Mouse (Mus musculus): ENCODE data around the gene Olfr10. TPM values are rescaled to one million over a fixed set of nuclear protein-coding genes. Genes with fewer than 3 reads are reported as not detected.
"Not testable (repeated sequence)": the region's sequence is repeated elsewhere in the genome, so short reads cannot be mapped to it uniquely, and the experiment has no call there.

Gene Olfr10
- polyA plus RNA-seq, 1 experiment from 2014 or later = not detected

- 85% methylated on average over 15 of the region's 15 CpGs for WGBS
- Histone ChIP-seq H3K9me3 (no peaks in the 10 kb centered on the region), H3K9ac (replicated peaks) (no peak overlapping the region), H3K4me1 (replicated peaks) (no peaks in the 10 kb centered on the region), H3K4me2 (replicated peaks) (no peak overlapping the region), H3K36me3 (peaks cover 7% of the 10 kb centered on the region; the same call in 1 of the 2 replicates), H3K4me3 (replicated peaks) (no peak overlapping the region), H3K27ac (no peak overlapping the region), H3K27me3 (no peaks in the 10 kb centered on the region)
- no peak for ATAC-seq
These were observed 36.5 kb upstream of the Olfr10 start for GRCm38 (mm10) chr11:49267970-49268579.

DNA sequence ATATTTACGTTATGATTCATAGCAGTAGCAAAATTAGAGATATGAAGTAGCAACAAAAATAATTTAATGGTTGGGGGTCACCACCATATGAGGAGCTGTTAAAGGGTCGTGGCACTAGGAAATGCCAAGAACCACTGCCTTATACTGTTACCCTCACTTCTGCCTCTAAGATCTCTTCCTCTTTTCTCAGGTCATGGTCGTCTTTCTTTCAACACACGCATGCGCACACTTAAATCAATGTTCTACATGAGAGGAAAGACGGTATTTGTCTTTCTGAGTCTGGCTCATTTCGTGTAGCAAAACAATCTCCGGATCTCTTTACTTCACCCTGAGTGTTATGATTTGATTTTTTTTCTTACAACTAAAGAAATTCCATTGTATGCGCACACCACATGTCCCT is 34.8 kb upstream of the Olfr10 start:
- ATAC-seq = no peak
- no peak overlapping the region for H3K9ac ChIP-seq (replicated peaks)

DNA sequence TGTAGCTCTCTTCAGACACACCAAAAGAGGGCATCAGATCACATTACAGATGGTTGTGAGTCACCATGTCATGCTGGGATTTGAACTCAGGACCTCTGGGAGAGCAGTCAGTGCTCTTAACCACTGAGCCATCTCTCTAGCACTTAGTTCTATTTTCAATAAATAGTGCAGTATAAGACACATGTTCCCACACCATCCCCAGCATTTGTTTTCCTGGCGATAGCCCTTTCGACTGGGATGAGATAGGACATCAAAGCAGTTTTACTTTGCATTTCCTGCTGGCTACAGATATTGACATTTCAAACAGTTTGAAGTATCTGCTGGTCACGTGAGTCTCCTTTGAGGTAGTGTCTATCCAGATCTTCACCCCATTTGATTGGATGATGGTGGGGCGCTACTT is 34.2 kb upstream of the Olfr10 start:
- no peak overlapping the region for H3K4me2 ChIP-seq (replicated peaks)
- peaks cover 6% of the 10 kb centered on the region; the same call in 1 of the 2 replicates for H3K4me1 ChIP-seq (replicated peaks)
- no peak for ATAC-seq
- H3K4me3 ChIP-seq (replicated peaks) = no peak overlapping the region
- H3K9ac ChIP-seq (replicated peaks) = no peak overlapping the region
- H3K27ac ChIP-seq = no peak overlapping the region
- H3K36me3 ChIP-seq = no peaks in the 10 kb centered on the region
- 90% methylated on average over 4 of the region's 4 CpGs for WGBS
- H3K9me3 ChIP-seq = no peaks in the 10 kb centered on the region
- no peaks in the 10 kb centered on the region for H3K27me3 ChIP-seq

More for the DNA sequence above, 34.8 kb upstream of the Olfr10 start:
- peaks cover 6% of the 10 kb centered on the region; the same call in 1 of the 2 replicates for H3K4me1 ChIP-seq (replicated peaks)
- WGBS = 95% methylated on average over 9 of the region's 9 CpGs
- no peaks in the 10 kb centered on the region for H3K9me3 ChIP-seq
- H3K27ac ChIP-seq = no peak overlapping the region
- no peak overlapping the region for H3K4me2 ChIP-seq (replicated peaks)
- H3K27me3 ChIP-seq = no peaks in the 10 kb centered on the region
- 0 out of 2 replicates have a peak, but pooled peaks cover 2% of the 10 kb centered on the region for H3K36me3 ChIP-seq
- no peak overlapping the region for H3K4me3 ChIP-seq (replicated peaks)

GRCm38 (mm10) chr11:49271334-49271733 is 33.2 kb upstream of the Olfr10 start:
- WGBS = 31% methylated on average over 7 of the region's 7 CpGs
- Histone ChIP-seq H3K9ac (replicated peaks) (no peak overlapping the region), H3K27ac (no peak overlapping the region), H3K36me3 (no peaks in the 10 kb centered on the region), H3K4me2 (replicated peaks) (no peak overlapping the region), H3K4me3 (replicated peaks) (no peak overlapping the region), H3K4me1 (replicated peaks) (peaks cover 6% of the 10 kb centered on the region; the same call in 1 of the 2 replicates), H3K27me3 (no peaks in the 10 kb centered on the region), H3K9me3 (no peaks in the 10 kb centered on the region)
- ATAC-seq = peak; percentile 46; the same call in 1 of the 2 replicates

DNA sequence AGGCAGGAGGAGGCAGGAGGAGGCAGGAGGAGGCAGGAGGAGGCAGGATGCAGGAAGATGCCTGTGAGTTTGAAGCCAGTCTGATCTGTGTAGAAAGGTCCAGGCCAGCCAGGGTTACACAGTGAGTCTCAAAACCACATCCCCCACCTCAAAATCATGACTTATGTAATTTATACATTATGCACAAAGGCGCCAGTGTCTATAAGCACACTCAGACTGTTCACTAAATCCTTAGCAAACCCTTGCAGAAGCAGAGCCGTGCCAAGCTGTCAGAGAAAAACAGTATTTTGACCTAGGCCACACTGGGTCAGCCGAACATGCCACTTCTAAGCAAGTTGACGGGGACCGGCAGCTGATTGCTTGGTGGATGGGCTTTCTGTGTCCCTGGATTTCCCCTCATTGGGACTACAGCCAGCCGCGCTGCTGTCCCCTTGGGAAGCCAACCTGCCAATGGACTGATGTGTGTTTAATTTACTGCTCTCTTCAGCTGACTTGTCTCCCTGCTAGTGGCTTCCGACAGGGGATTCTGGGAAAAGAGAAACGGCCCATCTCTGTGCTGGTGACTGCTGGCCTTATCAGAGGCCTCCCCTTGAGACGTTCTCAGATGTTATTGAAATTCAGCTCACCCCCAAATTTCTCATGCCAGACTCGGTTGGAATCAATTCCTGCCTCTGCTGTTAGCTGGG is 30.6 kb upstream of the Olfr10 start:
- no peaks in the 10 kb centered on the region for H3K9me3 ChIP-seq
- no peaks in the 10 kb centered on the region for H3K27me3 ChIP-seq
- H3K9ac ChIP-seq (replicated peaks) = 0 out of 2 replicates have a peak overlapping the region, but pooled peaks have one; percentile 1
- H3K4me1 ChIP-seq (replicated peaks) = peaks cover 6% of the 10 kb centered on the region; the same call in 1 of the 2 replicates
- no peak overlapping the region; the same call in 1 of the 2 replicates for H3K4me2 ChIP-seq (replicated peaks)
- peak; percentile 72 for ATAC-seq
- WGBS = 62% methylated on average over 11 of the region's 11 CpGs
- no peaks in the 10 kb centered on the region for H3K36me3 ChIP-seq
- no peak overlapping the region for H3K4me3 ChIP-seq (replicated peaks)
- no peak overlapping the region for H3K27ac ChIP-seq

DNA sequence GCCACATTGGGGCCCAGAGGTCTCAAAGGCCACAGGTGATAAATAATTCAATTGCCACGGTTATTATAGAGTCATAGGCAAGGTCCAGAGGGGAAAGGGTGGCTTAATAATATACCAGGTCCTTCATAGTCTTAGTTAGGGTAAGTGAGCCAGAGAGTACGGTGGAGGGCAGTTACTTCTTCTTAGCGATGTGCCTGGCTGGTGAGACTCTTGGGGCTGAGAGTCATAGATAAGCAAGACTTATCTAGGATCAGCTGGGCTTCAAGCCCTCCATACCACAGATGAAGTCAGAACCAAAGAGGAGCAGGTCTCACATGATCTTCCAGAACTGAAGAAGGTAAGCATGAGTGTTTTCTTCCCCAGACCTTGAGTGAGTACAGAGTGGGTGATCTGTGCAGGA is 26.3 kb upstream of the Olfr10 start, which contains the start of gene Olfr1393:
TSS of gene Olfr1393 (plus strand) at position 83 of the 400 bp plus-strand sequence.
- Histone ChIP-seq H3K27ac (no peak within 1 kb of the TSS), H3K9ac (replicated peaks) (no peak within 1 kb of the TSS), H3K4me1 (replicated peaks) (peaks cover 6% of the 10 kb centered on the region; the same call in 1 of the 2 replicates), H3K36me3 (no peaks in the 10 kb centered on the region), H3K4me2 (replicated peaks) (no peak within 1 kb of the TSS), H3K27me3 (no peaks in the 10 kb centered on the region), H3K4me3 (replicated peaks) (no peak within 1 kb of the TSS), H3K9me3 (no peaks in the 10 kb centered on the region)
- 78% methylated on average over 3 of the region's 3 CpGs for WGBS
- ATAC-seq = no peak

GRCm38 (mm10) chr11:49284982-49285381 is 19.6 kb upstream of the Olfr10 start, which contains the start of gene Olfr1392:
TSS of gene Olfr1392 (plus strand) at chr11:49285282.
- H3K4me2 ChIP-seq (replicated peaks); H3K9me3 ChIP-seq; H3K4me1 ChIP-seq (replicated peaks); H3K27ac ChIP-seq; H3K36me3 ChIP-seq; H3K4me3 ChIP-seq (replicated peaks); H3K27me3 ChIP-seq; H3K9ac ChIP-seq (replicated peaks); ATAC-seq: not testable (repeated sequence)
- WGBS = 47% methylated on average over 1 of the region's 1 CpGs

- Histone ChIP-seq H3K4me3 (replicated peaks) (no peak overlapping the region), H3K27me3 (no peaks in the 10 kb centered on the region), H3K9ac (replicated peaks) (no peak overlapping the region), H3K36me3 (no peaks in the 10 kb centered on the region), H3K4me1 (replicated peaks) (no peaks in the 10 kb centered on the region), H3K9me3 (no peaks in the 10 kb centered on the region; the same call in 1 of the 2 replicates), H3K27ac (no peak overlapping the region), H3K4me2 (replicated peaks) (no peak overlapping the region)
- ATAC-seq = no peak
- 85% methylated on average over 2 of the region's 2 CpGs for WGBS
These were observed 17.3 kb upstream of the Olfr10 start for GRCm38 (mm10) chr11:49287251-49287650.

DNA sequence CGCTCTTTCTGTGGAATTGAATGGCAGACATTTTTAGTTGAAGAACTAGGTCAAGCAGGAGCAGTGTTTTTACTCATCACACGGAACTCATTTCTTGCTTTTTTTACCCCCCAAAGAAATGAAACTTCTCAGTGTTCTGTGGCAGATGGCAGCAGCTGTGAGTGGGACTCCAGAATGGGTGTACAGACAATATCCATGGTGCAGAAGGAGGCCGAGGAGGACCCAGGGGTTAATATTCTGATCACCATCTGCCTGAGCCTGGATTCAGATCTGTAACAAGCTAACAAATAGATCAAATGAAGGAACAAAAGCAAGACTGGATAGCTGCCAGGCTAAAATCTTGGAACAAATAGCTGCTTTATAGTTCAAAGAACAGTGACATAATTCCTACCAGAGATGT is 11.8 kb upstream of the Olfr10 start:
- no peak for ATAC-seq
- Histone ChIP-seq H3K36me3 (no peaks in the 10 kb centered on the region), H3K9ac (replicated peaks) (no peak overlapping the region), H3K27me3 (no peaks in the 10 kb centered on the region), H3K4me1 (replicated peaks) (0 out of 2 replicates have a peak, but pooled peaks cover 3% of the 10 kb centered on the region), H3K27ac (no peak overlapping the region), H3K4me3 (replicated peaks) (no peak overlapping the region), H3K9me3 (no peaks in the 10 kb centered on the region), H3K4me2 (replicated peaks) (no peak overlapping the region)
- 55% methylated on average over 3 of the region's 3 CpGs for WGBS

GRCm38 (mm10) chr11:49308547-49308946 is 4.0 kb downstream of the Olfr10 start:
- not testable (repeated sequence) for H3K36me3 ChIP-seq; H3K27me3 ChIP-seq; H3K4me3 ChIP-seq (replicated peaks); H3K4me1 ChIP-seq (replicated peaks); H3K9me3 ChIP-seq; H3K9ac ChIP-seq (replicated peaks); H3K27ac ChIP-seq; ATAC-seq; H3K4me2 ChIP-seq (replicated peaks)
- 84% methylated on average over 5 of the region's 5 CpGs for WGBS

GRCm38 (mm10) chr11:49322442-49322841 is 17.9 kb downstream of the Olfr10 start, which contains the start of gene Olfr1391:
TSS of gene Olfr1391 (plus strand) at chr11:49322742.
- H3K4me3 ChIP-seq (replicated peaks) = no peak within 1 kb of the TSS
- H3K9ac ChIP-seq (replicated peaks) = no peak within 1 kb of the TSS
- H3K36me3 ChIP-seq = no peaks in the 10 kb centered on the region
- no peak within 1 kb of the TSS for H3K27ac ChIP-seq
- no peaks in the 10 kb centered on the region for H3K4me1 ChIP-seq (replicated peaks)
- no peaks in the 10 kb centered on the region for H3K27me3 ChIP-seq
- no peak for ATAC-seq
- WGBS = 81% methylated on average over 2 of the region's 2 CpGs
- no peaks in the 10 kb centered on the region for H3K9me3 ChIP-seq
- H3K4me2 ChIP-seq (replicated peaks) = no peak within 1 kb of the TSS

GRCm38 (mm10) chr11:49326726-49327125 is 22.2 kb downstream of the Olfr10 start:
- Histone ChIP-seq H3K9ac (replicated peaks) (no peak overlapping the region), H3K27ac (no peak overlapping the region), H3K4me2 (replicated peaks) (no peak overlapping the region), H3K4me1 (replicated peaks) (no peaks in the 10 kb centered on the region), H3K9me3 (no peaks in the 10 kb centered on the region), H3K27me3 (no peaks in the 10 kb centered on the region), H3K4me3 (replicated peaks) (no peak overlapping the region), H3K36me3 (no peaks in the 10 kb centered on the region)
- WGBS = 79% methylated on average over 3 of the region's 3 CpGs
- no peak for ATAC-seq

All from midbrain, embryonic 13.5 days (tissue).